25 mouse cellular contexts compared by ENCODE assay signal in the genomic region with DNA sequence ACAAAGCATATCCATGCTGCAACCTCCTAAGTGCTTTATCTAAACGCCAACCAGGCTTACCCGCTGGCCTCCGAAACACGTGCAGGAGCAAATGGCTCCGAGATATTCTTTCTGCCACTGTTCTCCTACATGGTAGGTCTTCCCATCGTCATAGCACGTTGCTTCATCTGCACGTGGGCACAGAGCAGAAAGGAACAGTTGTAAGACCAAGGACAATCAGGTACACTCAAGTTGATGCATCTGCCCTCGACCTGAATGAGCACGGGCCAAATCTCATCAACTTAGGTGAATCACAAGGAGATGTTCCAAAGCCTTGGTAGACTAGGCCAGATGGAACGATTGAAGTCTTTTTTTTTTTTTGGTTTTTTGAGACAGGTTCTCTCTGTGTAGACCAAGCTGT.
"Had no signal": no experiment of that assay in that cellular context is flagged by ENCODE, and none has a peak within 500 bp of the region (broad histone marks: within the 10 kb centered on the region; RNA-seq: fewer than 3 reads in every experiment).

No protein-coding gene starts in this region.

- H3K4me3 ChIP-seq: embryonic facial prominence, embryonic 10.5 days; embryonic facial prominence, embryonic 12.5 days; embryonic facial prominence, embryonic 13.5 days; embryonic facial prominence, embryonic 15.5 days; erythroblast, embryonic 14.5 days; forebrain, embryonic 10.5 days; forebrain, embryonic 12.5 days; forebrain, embryonic 13.5 days; forebrain, embryonic 15.5 days; gastrocnemius, adult 2 months; heart, adult 2 months had no signal

- H3K4me2 ChIP-seq: embryonic facial prominence, embryonic 12.5 days; embryonic facial prominence, embryonic 13.5 days; embryonic facial prominence, embryonic 15.5 days; forebrain, embryonic 12.5 days; forebrain, embryonic 13.5 days; forebrain, embryonic 15.5 days had no signal

- H3K27me3 ChIP-seq: embryonic facial prominence, embryonic 12.5 days; embryonic facial prominence, embryonic 13.5 days; embryonic facial prominence, embryonic 15.5 days; forebrain, embryonic 12.5 days; forebrain, embryonic 13.5 days; forebrain, embryonic 15.5 days had no signal

- DNase-seq: cerebellum, adult 2 months; cerebellum, adult 8-10 months; cerebellum, adult 9-10 months; cerebellum, adult 9-11 months; cerebellum, postnatal 10 days; cerebellum, postnatal 14 days; cerebellum, postnatal 25 days; cerebellum, postnatal 36 days; embryo, embryonic 11 days; forebrain, postnatal 0 days; gastrocnemius, adult 2 months; gastrocnemius, postnatal 10 days; gastrocnemius, postnatal 14 days; gastrocnemius, postnatal 25 days; gastrocnemius, postnatal 36 days; heart, adult 2 months had no signal
